Mouse (Mus musculus) embryo, embryonic 9.5 days (tissue): Measurements from ENCODE around the gene Wasf1.

Source experiments
- DNase-seq: peaks from one replicate; pipeline ENCODE4 v3.0.0-alpha.2; 2017; ENCODE audit errors: extremely low spot score

Wasf1 gene

DNA sequence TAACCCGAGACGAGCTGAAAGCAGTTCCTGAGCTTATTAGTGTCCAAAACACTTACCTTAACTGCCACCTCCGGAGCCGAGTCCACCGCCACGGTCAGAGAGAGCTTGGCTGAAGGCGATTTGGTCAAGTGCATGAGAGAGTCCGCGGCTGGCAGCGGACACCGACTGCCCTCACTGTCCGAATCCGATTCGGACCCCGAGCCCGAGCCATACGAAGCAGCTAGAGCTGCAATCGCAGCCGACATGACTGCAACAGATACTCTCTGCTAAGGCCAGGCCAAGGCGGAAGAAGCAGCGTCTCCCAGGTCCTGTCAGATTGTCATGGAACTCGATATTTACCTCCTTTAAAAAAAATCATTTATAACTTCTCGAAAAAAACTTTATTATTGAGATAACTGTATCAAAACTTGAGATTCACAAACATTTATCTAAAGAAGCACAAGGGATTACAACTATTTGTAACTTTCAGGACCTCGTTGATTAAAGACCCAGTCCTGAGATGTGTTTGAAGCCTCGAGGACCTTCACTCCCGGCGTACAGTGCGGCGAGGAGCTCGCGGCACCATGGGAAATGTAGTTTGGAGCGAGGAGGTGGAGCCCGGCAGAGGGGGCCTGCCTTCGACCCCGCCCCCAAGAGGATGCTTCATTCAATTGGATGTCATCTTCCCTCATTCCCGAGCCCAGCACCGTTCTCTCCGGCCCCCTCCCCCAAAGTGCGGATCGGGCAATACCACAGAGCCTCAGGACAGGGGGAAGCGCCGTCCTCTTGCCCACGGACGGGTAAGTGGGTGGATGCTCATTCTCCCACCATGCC lies at the start of gene Wasf1, which contains the start of gene Cdc40:
Gene Wasf1 (plus strand): TSS at position 645 of the 813 bp plus-strand sequence.
Gene Cdc40 (minus strand): TSS at position 481 of the 813 bp plus-strand sequence.
- peak; percentile 97 for DNase-seq

DNA sequence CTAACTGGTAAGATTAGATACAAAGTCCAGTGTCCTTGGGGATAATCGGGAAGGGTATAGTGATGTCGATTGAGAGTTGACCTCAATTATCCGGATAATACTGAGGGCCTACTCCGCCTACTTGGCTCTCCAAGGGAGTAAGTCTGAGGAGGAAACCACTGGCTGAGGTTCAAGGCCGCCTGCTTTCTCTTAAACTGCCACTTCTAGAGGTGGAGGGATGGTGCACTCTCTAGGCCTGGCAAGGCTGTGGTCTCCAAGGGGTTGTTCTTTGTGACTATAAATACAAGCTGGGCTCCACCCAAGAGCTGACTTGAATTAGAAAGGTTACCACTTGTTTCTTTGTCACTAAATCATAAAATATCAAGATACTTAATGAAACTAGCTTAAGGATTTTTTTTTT lies 43.2 kb upstream of the Wasf1 start:
- DNase-seq = no peak

DNA sequence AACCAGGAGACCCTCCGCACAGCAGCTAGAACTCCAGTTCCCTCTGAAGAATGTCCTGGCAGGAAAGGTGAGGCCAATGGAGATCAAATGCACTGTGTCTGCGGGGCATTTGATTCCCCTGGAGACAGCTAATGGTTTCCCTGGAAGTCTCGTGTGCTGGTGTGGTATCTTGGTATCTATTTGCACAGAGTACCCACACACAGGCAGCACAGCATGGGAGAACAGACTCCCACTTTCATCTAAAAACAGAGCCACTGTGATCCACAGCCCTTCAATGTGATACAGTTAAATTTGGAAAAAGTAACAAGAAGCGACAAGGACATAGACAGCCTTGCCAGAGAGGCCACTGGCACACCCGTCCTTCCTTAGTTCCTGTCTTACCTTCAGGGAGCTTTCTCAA lies 39.4 kb upstream of the Wasf1 start:
- DNase-seq = no peak

DNA sequence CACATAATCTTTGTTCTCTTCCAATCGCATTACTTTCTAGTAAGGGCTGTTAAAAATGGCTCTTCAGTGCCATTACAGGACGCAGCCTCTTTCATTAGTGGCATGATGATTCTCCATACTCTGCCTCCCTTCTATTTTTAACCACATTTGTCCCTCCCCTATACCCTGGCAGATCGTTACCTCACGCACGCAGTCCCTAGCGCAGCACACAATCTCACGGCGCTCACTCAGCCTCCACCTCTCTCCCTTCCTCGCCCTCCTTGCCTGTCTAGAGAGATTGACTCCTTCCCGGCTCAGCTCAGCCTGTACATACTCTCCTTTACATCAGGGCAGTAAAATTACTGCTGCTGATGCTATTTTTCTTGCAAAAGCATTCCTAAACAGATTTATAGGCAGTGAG lies 38.7 kb upstream of the Wasf1 start:
- DNase-seq = no peak

DNA sequence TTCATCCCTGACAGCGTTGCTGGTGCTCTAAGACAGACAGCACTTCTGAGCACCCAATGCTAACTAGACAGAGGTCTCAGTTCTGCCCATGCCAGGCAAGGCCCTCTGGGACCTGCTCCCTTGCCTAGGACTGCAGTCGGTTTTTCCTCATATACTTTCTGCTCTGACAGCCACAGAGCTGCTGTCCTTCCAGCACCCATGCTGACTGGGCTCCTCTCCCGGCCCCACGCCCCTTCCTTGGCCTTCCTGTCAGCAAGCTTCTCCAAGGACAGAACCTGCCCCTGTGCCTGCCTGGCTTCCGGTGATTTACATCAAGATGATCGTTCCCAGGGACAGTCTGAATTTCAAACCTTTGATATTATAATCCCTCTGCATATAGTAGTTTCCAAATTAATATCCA lies 37.6 kb upstream of the Wasf1 start:
- no peak for DNase-seq

DNA sequence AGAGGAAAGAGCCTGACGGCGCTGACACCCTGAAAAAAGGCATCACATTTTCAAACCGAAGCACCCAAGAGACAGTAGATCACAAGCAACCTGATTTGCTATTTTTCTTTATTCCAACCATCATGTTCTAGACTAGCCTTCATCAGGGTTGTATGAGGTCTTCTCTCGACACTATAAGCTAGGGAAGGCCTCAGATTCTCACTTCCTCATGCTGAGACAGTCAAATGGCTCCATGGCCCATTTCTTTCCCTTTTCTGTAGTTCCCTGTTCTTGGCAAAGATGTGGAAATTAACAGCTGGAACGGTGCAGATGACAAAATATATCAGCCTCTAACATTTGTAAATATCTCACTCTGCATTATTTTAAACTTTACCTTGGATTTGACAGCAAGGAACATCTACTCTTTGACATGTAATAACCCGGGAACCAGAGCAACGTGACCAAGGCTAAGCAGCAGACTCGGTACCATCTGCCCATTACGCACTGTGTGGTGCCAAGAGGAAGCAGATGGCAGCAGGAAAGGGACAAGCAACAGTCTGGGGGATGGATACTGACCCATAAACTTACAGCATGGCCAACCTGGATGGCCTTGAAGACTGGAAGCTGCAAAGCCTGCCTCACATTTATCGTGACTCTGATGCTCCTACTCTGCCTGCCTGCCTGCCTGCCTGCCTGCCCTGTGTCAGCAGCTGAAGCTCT lies 36.0 kb upstream of the Wasf1 start:
- DNase-seq = no peak

DNA sequence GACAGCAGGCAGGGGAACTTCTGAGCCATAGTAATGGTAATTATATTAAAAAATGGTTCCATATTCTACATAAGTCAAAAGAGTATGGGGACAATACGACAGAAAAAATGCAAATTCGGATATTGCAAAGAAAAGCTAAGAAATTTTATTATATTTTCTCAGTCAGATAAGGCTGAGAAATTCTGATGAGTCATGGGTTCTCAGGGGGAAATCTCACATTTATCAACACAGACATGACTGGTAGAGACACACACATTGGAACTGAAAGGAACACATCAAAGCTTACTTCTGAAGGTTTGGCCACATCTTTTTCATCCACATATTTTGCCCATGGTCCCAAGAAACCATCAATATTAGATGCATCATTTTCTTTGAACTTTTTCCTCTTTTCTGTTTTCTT lies 32.6 kb upstream of the Wasf1 start:
- no peak for DNase-seq

DNA sequence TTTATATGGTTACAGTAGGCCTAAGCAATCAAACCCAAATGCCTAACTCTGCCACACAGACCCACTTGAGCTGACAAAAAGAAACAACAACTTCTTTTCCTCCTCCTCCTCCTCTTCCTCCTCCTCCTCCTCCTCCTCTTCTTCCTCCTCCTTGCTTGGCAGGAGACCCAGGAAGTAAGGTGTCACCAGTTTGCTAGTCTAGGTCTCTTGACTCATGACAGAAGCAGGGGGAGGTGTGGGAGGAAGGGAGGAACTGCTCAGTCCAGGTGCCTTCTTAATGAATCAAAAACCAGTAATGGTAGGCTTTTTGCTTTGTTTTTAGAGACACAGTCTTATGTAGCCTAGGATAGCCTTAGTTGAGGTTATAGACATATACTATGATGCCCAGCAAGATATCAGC lies 32.1 kb upstream of the Wasf1 start:
- no peak for DNase-seq

DNA sequence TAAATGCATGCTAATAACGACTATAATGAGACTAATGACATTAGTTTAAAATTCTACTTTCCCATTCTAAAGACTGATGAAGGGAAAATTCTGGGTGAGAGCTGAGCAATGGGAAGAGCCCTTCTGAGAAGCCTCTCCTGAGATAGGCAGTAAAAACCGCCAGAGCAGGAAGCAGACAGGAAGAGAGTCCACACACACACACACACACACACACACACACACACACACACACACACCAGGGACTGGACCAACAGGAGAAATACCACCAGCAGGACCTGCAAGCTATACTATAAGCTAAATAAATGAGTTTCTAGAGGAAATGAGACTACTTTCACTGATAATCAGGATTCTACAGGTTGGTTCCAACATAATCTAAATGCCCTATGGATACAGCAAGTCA lies 27.7 kb upstream of the Wasf1 start:
- no peak for DNase-seq

DNA sequence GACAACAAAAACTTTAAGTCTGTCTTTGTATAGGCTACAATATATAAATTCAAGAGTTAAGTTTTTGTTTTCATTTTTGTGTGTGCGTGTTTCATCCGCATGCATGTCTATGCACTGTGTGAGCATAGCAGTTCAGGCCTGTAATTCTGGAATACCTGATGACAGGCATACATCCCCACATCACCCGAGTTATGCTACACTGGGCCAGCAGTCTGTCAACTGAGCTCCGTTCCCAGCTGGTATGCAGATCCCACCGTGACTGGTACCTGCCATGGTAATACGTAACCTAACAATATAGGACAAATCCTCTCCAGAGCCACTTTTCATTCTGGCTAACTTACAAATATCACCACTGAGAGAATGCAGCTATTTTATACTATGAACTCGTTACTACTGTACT lies 26.6 kb upstream of the Wasf1 start:
- DNase-seq = no peak

DNA sequence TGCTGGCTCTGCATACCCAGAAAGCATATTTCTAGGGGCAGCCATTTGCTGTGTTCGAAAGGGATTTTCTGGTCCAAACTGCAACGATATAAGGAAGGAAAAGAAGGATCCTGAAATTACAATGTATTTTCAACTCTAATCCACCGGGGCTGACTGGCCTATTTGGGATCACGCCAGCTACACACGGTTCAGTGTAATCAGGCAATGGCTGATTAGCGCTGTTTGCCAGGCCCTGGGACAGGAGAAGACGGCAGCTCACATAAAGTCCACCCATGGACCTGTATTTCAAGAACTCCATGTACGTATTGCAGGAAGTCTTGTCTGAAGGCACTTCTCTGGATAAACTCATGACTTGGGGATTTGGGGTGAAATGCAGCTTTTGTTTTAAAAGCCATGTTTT lies 25.7 kb upstream of the Wasf1 start:
- DNase-seq = no peak

DNA sequence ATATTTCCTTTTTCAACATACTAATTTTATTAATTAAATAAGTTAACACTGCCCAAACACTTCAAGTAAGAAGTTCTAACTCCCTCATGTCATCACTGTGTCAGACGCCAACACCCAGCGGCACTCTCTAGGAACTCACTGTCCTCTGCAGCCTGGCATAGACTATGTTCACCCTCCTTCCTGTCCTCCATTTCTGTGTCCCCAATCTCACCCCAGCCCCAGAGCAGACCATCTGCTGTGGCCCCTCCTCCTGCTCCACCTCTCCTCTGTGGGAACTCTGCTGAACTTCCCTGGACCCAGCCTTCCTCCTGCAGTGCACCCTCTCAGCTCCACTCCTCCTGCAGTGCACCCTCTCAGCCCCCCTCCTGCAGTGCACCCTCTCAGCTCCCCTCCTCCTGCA lies 15.2 kb upstream of the Wasf1 start:
- no peak for DNase-seq

DNA sequence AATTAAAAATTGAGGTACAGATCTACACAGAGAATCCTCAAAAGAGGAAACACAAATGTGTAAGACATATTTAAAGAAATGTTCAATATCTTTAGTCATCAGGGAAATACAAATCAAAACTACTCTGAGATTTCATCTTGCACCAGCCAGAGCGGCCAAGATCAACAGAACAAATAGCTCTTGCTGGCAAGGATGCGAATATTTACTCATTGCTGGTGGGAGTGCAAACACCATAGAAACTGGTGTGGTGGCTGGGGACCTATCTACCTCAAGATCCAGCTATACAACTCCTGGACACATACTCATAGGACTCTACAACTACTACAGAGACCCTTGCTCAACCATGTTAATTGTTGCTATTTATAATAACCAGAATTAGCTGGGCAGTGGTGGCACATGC lies 12.0 kb upstream of the Wasf1 start:
- no peak for DNase-seq

DNA sequence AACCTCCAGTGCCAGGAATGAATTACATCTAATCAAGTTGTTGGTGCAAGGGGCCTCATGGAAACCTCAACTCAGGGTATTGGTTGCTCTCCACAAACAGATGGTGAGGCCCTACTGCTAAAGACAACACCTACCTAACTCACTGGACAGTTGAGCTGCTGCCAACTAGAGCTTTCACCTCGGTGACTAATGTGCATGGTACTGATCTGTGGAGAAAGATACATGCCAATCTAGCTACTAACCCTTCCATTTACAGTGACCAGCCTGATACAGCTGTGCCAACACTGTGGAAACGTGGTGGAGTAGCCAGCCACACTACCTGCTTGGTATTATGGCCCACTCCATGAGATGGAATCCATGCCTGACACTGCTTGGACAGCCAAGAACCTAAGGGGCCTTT lies 11.2 kb upstream of the Wasf1 start:
- DNase-seq = no peak

DNA sequence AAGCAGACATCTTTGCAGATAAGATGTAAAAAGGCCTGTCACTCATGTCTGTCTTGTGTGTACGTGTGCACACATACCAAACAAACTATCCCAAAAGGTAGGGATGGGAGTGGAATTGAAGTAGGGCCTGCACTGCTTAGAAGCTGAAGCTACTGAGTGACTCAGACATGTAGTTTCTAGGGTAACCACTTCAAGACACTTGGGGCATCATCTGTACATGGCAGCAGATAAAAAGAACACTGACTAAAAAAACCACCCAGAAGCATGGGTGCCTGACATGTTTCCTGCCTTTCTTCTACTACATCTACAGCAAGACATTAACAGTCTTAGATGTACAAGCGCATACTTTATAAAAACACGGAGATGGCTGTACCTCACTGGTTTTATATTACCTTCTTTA lies 5.0 kb upstream of the Wasf1 start:
- DNase-seq = no peak

DNA sequence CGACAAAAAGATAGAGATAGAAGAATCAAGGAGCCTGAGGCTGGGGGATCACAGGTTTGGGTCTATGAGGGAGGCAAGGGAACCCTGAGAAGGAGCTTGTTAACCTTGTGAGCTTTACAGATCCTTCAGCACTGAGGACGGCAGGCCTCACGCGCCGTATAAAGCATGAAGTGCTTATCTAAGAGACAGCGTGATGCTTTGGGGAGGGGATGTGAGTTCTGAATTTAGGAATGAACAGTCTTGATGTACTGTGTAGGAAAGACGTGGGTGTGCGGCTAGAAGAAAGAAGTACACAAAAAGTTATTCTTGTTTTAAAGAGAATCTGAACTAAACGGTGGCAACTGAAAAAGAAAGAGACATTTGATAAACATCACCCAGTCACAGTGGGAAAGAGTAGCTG lies 3.3 kb upstream of the Wasf1 start:
- DNase-seq = no peak

DNA sequence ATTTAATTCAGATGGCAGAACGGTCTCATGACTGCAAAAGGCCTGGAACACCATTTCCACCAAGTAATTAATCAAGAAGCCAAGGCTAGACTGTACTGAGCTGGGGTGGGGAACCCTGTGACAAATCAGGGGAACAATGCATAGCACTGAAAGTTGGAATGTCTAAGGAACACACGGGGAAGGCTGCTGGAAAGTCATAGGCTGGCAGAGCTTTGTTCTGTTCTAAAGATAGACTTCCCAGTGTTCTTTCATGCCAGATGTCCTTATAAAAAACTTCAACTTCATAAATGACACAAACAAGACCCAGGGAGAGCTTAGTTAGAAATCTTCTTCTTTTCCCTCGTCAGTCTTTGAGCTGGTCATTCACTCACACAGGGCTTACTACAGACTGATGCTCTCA lies 2.0 kb upstream of the Wasf1 start:
- DNase-seq = no peak

DNA sequence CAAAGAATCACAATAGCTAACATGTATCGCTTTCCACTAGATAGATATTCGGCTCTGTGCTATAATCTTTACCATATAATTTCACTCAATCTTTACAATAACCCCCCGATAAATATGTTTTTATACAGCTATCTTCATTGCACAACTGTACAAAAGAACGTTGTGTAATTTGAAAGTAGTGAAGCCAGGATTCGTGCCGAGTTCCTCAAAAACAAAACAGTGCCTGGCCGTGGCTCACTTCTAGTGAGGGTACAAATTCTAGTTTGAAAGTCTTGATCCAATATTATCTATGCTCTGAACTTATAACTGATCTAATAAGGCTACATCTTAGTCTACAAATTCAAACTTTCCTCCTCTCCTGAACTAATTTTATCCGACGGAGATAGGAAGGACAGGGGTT lies 942 bp upstream of the Wasf1 start:
- DNase-seq = no peak

DNA sequence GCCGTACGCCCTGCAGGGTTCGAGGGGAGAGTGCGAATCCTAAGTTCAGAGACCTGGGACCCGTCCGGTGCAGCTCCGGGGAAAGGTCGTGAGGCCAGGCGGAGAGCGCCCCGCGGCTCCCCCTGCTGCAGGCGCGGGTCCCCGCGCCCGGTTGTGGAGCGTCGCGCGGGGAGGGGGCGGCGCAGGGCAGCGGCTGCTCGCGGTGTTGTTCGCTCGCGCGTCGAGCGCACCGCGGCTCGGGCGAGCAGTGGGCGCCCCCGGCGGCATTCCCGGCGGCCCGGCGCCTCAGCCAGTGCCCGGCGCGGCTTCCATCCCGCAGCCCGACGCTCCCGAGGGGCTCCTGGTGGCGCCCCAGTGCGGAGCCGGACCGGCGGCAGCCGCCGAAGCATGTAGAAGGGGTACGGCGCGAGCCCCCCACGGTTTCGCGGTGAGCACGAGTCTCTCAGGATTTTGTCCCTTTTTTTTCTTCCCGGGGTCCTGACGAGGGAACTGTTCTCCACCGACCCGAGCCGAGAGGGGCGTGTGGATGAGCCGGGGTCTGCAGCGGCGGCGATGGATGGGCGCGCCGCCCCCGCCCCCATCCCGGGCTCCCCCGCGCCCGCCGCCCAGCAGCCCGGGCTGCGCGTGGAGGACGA lies 486 bp downstream of the Wasf1 start:
- no peak for DNase-seq

DNA sequence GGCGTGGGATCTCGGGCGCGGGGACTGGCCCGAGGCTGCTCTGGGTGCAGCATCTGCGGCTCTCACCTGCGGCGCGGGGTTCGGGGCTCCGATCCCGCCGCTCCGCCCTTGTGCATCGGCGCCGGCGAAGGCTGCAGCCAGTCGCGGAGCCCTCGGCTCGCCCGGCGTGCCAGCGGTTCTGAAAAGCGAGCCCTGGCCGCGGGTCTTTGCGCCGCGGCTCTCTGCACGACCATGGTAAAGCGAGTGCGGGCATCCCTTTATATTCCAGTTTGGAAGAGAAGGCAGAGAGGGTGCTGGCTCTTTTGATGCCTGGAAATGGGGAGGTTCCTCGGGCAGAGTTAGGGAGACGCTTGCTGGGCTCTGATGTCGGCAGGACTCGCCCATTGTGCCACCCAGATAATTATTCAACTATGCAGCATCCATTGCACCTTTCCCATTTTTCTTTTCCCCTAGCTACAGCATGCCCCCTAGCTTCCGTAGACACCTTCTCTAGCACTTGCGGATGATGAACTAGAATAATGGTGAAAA lies 1.1 kb downstream of the Wasf1 start:
- DNase-seq = peak; percentile 72

DNA sequence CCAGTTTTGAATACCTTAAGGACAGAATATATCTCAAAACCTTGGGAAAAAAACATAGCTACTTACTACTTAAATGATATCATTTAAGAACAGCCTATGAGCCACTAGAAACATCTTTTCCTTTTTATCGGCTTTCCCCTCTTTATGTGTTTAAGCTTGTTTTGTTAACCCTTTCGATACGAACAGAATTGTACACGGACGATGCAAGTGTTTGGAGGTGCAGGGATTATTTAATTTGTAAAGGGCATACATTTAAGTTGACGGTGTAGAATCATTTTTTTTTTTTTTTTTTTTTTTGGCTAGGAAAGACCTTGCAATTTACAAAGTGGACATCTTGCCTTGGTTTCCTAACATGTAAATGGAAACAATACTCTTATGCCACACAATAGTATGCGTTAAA lies 2.2 kb downstream of the Wasf1 start:
- DNase-seq = no peak

DNA sequence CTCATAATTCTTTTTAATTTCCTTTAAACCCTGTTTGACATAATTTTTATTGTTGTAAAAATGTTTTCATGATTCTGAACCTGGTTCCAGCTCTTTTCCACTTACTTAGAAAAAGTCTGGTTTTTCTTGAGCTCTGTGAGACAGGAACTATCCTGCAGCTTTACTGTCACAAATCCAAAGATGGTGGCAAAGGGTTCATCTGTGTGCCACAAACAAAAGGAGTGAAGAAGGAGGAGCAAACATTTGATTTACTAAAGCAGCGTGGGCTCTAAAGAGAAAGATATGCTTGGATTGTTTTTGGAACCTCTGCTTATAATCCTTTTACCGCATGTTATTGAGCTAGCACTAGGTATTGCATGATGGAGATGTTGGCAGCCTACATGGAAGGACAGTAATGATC lies 4.0 kb downstream of the Wasf1 start:
- no peak for DNase-seq

DNA sequence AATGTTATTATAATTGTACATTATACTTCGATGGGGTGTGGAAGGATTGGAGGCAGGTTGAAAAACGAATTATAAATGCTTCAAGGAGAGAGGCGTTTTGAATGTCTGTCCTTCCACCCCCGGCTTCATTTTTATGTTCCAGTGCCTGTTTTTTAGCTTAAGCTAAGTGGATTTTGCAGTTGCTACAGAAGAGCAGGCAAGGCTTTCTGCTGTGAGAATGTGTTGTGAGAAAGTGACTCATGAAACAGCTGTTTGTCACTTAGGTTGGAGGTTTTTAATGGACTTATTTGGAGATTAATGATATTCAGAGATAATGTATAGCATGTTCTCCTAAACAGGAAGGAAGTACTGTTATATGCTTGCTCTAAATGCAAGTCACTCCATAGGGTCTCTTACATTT lies 5.9 kb downstream of the Wasf1 start:
- no peak for DNase-seq
